Mouse (Mus musculus): ENCODE measurements around the gene Ccdc163.
"Not testable (repeated sequence)": the region's sequence is repeated elsewhere in the genome, so short reads cannot be mapped to it uniquely, and the experiment has no call there.

The Ccdc163 gene

DNA sequence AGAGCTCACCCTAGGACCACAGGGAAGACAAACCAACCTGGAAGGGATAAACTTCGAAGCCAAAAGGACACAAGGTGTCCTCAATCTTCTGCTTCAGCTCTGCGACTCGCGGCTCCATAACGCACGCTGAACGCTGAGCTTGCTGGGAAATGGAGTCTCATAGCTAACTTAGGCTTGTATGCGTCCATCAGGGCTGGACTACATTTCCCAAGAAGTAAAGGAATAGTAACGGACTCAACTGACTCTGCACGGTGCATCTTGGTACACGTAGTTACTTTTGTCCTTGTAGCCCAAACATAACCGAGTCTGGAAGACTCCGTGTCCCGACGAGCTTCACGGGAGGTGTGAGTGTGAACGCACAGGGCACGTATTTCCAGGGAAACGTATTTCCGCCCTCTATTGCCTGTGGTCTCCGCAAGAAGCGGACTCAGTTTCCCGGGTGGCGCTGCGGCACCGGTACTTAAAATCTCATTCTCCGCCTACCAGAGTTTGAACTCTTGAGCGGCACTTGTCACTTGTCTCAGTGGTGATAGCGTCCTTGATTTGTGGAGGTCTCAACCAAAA is at the start of gene Ccdc163, which contains the start of gene Mmachc:
Ccdc163 (plus strand) TSS at position 309 of the 564 bp plus-strand sequence.
Mmachc (minus strand) TSS at position 206 of the 564 bp plus-strand sequence.
- peak; percentile 97 for DNase-seq (ENCODE audit: extremely low read depth, low read depth, low spot score)

DNA sequence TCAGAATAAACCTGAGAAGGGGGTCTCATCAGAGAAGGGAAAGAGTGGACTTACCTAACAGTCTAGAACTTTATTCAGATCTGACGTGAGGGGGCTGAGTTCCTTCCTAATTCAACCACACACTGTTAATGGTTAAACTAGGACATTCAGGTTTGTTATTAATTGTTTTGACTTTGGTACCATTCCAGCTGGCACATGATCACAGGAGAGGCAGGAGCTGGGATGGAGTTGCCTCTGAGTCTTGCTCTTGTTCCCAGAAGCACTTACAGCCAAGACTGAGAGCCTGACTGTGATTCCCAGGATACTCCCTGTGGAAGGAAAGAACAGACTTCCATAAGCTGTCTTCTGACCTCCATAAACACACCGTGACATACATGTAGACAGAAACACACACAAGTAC is 48.8 kb upstream of the Ccdc163 start:
- no peak for DNase-seq (ENCODE audit: extremely low read depth, low read depth, low spot score)

DNA sequence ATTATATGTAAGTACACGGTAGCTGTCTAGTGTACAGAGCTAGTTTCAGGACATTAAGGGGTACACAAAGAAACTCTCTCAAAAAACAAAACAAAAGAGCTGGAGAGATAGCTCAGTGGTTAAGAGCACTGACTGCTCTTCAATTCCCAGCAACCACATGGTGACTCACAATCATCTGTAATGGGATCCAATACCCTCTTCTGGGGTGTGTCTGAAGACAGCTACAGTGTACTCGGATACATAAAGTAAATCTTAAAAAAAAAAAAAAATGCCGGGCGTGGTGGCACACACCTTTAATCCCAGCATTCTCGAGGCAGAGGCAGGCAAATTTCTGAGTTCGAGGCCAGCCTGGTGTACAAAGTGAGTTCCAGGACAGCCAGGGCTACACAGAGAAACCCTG is 48.4 kb upstream of the Ccdc163 start:
- DNase-seq (ENCODE audit: extremely low read depth, low read depth, low spot score): not testable (repeated sequence)

DNA sequence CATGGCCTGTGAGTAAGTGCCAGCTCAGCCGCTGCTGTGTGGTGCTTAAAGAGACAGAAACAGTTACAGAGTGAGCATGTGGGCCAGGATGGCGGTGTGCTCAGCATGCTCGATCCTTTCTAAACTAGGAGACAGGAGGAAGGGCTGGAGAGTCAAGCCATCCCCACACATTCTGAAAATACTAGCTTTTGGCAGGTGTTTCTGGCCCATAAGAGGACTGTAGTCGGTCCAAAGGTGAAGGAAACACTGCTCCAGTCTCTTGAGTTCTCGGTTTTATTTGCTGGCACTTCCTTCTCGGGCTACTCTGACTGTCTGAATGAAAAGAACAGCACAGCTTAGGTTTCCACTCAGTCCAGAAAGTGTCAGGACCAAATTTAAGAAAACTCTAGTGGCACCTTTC is 47.5 kb upstream of the Ccdc163 start:
- DNase-seq (ENCODE audit: extremely low read depth, low read depth, low spot score): no peak

DNA sequence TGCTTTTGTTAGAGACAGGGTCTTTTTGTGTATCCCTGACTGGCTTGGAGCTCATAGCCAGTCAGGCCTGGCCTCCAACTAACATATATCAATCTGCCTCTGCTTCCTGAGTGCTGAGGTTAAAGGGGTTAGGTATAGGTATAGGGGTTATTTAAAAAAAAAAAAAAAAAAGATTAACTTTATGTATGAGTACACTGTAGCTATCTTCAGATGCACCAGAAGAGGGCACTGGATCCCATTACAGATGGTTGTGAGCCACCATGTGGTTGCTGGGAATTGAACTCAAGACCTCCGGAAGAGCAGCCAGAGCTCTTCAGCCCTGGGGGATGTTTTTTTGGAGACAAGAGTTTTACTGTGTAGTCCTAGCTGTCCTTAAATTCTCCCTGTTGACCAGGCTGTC is 46.3 kb upstream of the Ccdc163 start:
- DNase-seq (ENCODE audit: extremely low read depth, low read depth, low spot score): no peak

DNA sequence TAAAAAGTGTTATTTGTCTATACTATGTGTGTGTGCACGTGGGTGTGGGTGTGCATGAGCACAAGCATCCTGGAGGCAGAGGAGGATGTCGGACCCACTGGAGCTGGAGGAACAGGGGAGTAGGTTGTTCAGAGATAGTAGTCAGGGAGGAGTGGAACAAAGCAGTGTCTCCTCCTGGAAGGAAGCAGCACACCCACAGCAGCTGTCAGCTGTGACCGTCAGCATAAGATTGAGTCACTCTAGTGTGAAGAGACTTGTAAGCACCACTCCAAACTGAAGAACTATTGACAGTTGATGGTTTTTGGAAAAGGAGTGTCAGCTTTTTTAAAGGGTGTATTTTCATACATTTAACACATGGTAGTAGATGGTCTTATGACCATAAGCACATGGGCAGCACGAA is 41.7 kb upstream of the Ccdc163 start:
- no peak for DNase-seq (ENCODE audit: extremely low read depth, low read depth, low spot score)

DNA sequence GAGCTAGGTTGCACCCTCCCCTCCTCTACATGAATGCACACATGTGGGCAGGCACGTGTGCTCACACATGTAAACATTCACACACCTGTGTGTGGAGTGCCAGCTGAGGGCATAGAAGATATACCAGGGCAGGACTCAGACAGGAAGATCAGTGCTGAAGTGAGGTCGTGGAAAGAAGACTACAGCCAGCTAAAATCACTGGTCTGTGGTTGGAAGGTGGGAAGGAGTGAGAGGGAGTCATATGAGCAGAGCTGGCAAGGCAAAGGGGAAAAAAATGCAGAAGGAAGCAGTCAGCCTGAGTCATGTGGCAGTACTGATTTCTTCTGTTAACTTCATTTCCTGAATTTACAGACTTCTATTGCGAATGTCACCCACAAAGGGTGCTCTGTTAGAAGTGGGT is 40.2 kb upstream of the Ccdc163 start:
- DNase-seq (ENCODE audit: extremely low read depth, low read depth, low spot score): no peak

DNA sequence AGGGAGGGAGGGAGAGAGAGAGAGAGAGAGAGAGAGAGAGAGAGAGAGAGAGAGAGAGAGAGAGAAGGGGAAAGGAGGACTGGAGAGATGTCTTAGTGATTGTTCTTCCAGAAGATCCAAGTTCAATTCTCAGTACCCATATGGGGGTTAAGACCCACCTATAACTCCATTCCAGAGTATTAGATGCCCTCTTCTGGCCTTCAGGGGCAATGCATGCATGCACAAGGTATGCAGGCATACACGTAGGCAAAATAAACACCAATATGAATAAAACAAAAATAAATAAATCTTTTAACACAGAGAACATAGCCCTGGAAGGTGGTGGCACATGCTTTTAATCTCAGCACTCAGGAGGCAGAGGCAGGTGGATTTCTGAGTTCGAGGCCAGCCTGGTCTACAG is 39.0 kb upstream of the Ccdc163 start:
- no peak for DNase-seq (ENCODE audit: extremely low read depth, low read depth, low spot score)

DNA sequence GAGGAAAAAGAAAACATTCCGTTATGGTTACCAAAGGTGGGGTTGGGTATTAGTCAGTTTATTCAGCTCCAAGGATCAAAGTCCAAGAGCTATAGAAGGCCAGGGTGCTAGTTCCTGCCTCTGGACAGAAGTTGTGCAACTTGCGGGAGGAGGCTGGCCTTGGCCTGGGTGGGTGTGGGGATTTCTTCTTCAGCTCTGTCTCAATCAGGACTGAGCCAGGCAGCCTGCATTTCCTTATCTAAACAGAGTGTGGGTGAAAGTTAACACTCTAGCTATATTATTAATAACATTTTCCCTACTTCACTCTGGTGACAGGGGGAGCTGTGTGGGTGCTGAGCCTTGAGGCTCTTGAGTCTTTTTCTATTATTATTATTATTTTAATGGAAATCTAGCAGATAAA is 35.5 kb upstream of the Ccdc163 start:
- DNase-seq (ENCODE audit: extremely low read depth, low read depth, low spot score): peak; percentile 73

DNA sequence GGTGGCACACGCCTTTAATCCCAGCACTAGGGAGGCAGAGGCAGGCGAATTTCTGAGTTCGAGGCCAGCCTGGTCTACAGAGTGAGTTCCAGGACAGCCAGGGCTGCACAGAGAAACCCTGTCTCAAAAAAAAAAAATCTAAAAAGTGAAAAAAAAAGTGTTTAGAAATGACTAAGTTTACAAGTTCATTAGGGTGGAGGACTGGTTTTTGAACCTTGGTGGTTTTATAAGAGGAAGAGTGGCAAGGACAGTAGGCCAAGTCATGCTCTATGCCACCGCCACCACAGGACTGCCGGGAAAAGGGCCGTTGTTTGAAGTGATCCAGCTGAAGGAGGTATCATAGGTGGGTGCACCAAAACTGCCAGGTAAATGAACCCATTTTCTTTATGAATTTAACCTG is 33.5 kb upstream of the Ccdc163 start:
- not testable (repeated sequence) for DNase-seq (ENCODE audit: extremely low read depth, low read depth, low spot score)

DNA sequence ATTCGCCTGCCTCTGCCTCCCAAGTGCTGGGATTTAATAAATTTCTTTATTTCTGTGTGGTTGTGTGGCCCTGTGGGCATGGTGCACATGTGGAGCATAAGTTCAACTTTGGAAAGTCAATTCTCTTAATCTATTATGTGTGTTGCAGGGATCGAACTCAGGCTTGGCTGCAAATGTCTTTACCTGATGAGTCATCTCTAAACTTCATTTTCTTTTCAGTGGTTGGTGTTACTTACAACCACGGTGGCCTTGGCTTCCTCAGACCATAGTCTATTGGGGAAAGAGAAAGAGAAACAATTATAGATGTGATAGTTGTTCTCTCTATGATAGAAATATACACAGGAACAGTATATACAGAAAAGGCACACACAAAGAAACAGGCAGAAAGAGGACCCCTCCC is 32.3 kb upstream of the Ccdc163 start:
- no peak for DNase-seq (ENCODE audit: extremely low read depth, low read depth, low spot score)

DNA sequence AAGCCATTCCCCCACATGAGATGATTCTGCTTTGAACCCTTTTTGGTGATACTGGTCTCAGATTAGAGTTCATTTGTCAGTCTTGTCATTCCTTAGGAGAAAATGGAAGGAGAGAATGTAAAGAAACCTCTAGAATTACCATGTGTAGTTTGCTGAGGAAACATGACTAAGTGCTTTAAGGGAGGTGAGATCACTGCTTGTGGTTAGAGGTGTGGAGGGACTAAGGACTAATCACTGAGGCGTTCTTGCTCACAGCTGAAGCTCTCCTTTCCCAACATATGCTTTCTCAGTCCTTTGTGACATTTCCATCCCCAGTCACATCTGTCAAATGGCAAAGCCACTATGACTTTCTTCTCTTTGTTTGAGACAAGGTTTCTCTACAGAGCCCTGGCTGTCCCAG is 30.5 kb upstream of the Ccdc163 start:
- DNase-seq (ENCODE audit: extremely low read depth, low read depth, low spot score): no peak

DNA sequence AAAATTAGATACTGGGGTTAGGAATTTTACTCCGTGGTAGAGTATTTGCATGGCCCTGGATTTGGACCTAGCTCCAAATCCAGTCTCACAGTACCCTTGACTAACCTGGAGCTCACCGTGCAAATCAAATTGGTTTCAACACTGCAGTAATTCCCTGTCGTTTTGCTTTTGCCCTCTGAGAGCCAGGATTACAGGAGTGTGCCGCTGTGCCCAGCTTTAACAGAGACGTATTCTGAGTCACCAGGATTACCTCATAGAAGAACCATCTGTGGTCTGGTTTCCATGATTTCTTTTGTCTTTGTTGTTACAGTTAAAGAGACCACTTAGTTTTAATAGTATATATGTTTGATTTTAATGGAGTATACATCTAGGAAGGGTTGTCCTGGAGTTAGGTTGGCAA is 29.2 kb upstream of the Ccdc163 start:
- DNase-seq (ENCODE audit: extremely low read depth, low read depth, low spot score): peak; percentile 76

DNA sequence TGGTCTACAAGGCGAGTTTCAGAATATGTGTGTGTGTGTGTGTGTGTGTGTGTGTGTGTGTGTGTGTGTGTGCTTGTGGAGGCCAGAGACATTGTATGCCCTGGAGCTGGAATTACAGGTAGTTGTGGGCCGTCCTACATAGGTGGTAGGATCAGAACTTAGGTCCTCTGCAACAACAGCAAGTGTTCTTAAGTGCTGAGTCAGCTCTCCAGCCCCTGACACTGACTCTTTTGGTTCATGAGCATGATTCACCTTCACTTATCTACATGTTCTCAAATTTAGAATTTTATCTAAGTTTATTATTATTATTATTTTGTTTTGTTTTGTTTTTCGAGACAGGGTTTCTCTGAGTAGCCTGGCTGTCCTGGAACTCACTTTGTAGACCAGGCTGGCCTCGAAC is 27.8 kb upstream of the Ccdc163 start:
- DNase-seq (ENCODE audit: extremely low read depth, low read depth, low spot score): not testable (repeated sequence)

DNA sequence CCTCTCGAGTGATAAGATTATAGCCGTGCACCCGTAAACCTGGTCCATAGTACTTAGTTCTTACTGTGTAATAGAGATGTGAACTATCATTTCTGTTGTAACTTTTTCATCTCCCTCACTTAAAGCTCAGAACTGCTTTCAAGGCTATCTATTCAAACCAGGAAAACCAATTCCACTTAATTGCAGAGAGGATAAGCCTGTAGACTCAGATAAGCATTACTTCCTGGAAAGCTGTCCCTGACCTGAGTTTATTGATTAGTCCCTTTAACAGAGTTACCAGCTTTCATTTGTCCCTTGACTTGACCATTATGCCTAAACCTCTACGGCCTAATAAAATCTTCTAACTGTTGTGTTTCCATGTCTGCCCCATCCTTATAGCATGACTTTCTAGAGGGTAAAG is 24.4 kb upstream of the Ccdc163 start:
- no peak for DNase-seq (ENCODE audit: extremely low read depth, low read depth, low spot score)

DNA sequence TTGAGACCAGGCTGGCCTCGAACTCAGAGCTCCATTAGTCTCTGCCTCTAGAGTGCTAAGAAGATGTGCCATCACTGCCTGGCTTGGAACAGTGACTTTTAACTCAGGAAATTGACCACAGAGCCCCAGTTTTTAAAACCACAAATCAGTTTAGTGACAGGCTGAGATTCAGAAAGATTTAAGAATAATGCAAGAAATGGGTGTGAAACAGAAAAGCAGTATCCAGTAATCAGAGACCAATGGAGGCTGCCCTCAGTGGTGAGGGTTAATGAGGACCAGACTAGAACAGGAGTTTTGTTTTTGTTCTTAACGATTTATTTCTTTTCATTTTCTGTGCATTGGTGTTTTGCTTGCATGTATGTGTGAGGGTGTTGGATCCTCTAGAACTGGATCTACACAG is 23.6 kb upstream of the Ccdc163 start:
- no peak for DNase-seq (ENCODE audit: extremely low read depth, low read depth, low spot score)

DNA sequence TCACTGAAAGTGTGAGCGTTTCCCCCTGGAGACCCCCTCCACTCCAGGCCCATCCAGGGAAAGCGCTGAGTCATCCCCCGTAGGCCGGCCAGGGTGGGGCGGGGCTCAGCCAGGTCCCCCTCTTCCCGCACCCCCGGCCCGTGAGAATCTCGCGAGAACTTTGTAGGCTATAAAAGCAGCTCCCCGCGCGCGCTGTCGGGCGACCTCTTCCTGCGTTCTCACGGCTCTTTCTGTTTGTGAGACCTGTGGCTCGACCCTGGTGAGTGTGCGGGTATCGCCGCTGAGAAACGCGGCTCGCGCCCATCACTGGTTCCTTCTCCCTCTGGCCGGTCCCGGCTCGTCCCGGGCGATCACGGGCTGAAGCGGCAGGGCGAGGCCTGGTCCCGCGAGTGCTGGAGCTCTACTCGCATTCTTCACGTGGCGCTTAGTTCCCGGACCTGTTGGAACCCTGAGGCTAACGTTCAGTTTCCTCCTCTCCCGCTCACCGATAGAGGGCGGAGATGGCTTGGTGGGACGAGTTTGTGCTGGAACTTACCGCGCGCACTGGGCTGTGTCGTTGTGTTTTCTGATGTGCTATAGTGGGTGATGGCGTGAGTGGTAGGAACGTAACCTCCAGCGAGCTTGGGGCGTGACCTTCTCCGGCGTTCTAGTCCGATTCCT is 22.8 kb upstream of the Ccdc163 start, which contains the start of gene Prdx1:
Prdx1 (plus strand) TSS at position 143 of the 660 bp plus-strand sequence.
- no peak for DNase-seq (ENCODE audit: extremely low read depth, low read depth, low spot score)

DNA sequence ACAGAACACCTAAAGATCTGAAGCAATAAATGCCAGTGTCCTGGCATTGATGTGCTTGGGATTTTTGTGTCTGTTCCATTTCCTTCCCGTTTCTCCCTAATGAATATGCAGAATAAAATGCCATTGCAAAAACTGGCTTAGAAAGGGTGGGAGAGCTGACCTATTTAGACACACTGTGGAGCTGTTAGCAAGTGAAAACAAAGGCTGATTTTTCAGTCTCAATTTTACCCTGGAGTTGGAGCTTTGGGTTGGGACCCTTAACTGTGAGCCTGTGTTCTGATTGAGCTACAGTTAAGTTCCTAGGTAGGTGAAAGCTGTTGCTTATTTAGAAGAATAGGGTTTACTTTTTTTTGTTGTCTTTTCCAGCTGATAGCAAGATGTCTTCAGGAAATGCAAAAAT is 21.3 kb upstream of the Ccdc163 start:
- DNase-seq (ENCODE audit: extremely low read depth, low read depth, low spot score): no peak

DNA sequence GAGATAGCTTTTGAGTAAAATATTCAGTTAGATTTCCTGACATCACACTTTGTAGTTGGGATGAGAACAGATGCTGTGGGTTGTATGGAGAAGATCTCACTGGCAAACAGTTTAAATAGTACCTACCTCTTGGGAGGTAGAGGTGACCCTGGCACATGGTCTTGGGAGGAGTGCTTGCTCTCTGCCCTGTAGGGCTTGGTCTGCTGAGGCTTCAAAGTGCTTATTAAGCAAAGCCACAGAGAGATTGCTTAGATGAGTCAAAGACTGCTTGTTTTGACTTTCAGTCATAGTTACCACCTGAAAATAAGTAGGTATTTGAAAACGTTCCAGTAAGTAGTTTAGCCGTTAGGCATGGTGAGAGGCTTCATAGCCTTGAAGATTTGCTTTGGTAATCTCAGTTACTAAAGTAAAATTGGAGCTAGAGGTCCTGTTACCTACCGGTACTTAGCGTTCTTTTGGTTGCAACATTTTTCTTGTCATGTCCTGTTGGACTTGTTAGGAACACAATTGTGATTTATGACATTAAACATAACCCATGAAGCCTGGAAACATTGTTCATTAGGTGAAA is 18.9 kb upstream of the Ccdc163 start:
- peak; percentile 94 for DNase-seq (ENCODE audit: extremely low read depth, low read depth, low spot score)

DNA sequence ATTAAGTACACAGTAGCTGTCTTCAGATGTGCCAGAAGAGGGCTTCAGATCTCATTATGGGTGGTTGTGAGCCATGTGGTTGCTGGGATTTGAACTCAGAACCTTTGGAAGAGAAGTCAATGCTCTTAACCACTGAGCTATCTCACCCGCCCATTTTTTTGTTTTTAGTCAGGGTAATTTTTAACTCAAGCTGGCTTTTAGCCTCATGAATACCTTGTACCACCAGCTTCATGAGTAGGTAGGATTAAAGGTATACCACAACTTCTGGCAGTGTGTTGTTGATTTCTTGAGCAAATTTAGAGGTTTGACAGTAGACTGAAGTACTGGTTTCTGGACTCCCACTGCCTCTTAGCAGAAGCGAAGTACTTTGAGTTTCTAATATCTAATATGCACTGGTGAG is 16.2 kb upstream of the Ccdc163 start:
- no peak for DNase-seq (ENCODE audit: extremely low read depth, low read depth, low spot score)

DNA sequence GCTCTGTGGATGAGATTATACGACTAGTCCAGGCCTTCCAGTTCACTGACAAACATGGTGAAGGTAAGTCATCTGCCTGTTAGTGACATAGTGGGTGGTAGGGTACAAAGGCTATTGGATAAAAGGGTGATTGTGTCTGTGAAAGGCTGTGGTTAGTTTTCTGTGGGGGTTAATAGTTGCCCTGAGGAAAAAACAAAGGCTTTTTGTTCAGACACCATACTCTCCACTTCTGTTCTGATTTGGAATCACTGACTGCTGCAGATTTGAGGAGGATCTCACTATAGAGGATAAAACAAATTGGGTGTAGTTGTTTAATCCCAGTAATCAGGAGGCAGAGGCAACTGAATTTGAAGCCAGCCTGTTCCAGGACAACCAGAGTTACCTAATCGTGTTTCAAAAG is 14.5 kb upstream of the Ccdc163 start:
- DNase-seq (ENCODE audit: extremely low read depth, low read depth, low spot score): no peak

DNA sequence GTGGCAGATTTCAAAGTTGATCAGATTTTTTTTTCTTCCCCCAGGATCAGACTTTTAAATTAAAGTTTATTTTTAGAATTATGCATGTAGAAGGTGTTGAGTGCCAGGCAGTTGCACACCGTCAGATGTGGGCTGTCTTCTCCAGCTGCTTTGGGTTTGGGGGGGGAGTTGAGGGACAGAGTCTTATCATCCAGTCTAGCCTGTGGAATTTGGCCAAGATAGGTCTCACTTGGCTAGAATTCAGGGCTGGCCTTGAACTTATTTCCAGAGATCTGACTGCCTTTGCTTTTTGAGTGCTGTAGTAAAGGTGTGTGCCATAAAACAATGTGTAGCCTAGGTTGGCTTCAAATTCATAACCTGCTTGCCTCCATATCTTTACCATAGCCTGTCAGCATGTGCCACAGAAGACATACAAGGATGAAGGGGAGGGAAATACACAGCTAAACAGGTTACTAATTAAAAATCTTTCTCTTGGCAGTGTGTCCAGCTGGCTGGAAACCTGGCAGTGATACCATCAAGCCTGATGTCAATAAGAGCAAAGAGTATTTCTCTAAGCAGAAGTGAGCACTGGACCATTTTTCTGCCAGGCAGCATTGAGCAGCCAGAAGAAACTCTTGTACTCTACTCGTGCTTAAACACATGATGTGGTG is 9.5 kb upstream of the Ccdc163 start:
- no peak for DNase-seq (ENCODE audit: extremely low read depth, low read depth, low spot score)
